Mouse (Mus musculus) kidney, postnatal 25 days (tissue): ENCODE measurements around the gene Smim17.

Source experiments
- DNase-seq, 2 experiments: peaks; one replicate each; pipeline ENCODE4 v3.0.0; 2021; ENCODE audit warnings: mixed read lengths in 2 of 2

The Smim17 gene

DNA sequence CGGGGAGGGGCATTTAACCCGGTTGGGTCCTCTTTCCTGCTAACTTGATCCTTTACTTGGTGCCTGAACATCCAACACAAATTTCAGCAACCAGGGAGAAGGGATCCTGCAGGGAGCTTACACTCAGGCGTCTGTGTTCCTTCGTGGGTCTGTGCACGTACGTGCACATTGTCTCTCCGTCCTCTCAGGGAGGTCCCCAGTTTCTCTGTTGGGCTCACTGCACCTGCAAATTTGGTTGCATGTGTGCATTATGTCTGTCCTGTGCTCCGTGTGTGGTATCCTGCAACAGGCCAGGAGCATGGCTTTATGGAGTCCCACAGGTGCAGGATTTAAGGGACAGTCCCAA is 16.9 kb downstream of the Smim17 start:
- no peak for DNase-seq

DNA sequence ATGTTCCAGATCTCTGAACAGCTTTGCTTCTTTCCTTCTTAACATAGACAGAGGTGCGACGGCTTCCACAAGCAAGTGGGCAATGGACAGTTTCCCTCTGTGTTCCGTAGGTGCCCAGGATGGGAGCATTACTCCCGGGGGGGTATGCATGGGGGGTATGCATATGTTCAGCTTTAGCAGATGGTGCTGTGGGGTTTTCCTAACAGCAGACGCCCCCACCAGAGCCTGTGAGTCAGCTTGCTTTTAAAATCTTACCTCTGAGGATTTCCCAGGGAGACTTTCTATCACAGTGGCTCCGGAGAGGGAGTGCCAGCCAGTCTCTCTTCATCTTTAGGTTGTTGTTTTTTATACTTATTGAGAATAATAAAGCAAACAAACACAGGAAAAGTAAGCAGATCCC is 21.4 kb downstream of the Smim17 start:
- DNase-seq: no peak

- DNase-seq: no peak
Measured at GRCm38 (mm10) chr7:6429381-6429780, 30.9 kb downstream of the Smim17 start.

GRCm38 (mm10) chr7:6430342-6430741 is 31.8 kb downstream of the Smim17 start:
- peak in 1 of 2 experiments; percentile 57 for DNase-seq

- no peak for DNase-seq
Measured at GRCm38 (mm10) chr7:6438388-6438787, 39.9 kb downstream of the Smim17 start, which contains the start of gene Olfr1344. Gene Olfr1344, plus strand, starts transcription at chr7:6438688.

DNA sequence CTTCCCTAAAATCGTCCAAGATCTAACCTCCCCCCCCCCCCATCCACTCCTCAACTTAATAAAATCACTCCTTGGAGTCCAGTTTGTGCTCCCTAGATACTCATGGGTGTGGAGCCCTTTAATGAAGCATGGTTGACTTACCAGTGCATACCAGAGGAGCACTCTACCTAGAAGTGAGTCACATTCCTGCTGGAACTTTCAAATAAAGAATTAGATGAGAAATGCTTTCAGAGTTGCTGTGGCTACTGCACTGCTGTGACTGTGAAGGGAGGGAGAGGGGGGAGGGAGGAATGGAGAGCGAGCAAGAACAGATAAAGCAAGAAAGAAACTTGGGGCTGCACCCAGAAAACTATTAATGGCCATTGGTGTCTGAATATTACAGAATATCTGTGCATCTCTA is 42.7 kb downstream of the Smim17 start:
- no peak for DNase-seq

DNA sequence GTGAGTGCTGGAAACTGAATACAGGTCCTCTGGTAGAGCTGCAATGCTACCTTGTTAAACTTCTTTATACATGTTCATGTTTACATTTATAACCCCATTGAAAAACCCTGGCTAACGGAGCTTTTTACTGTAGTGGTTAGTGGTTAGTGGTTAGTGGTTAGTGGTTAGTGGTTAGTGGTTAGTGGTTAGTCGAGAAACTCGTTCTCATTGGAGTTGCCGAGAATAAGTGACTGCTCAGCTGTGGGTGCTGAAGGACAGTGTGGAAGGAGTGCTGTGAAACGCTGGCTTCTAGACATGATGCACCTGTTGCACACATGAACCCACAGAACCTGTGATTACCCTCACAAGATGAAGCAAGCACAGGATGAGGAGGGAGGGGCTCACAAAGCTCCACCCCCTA is 49.3 kb downstream of the Smim17 start:
- no peak for DNase-seq

GRCm38 (mm10) chr7:6455868-6456267 is 57.4 kb downstream of the Smim17 start, which contains the start of gene Olfr1336:
Gene Olfr1336, plus strand, starts transcription at chr7:6456168.
- DNase-seq: no peak

- DNase-seq: no peak
Measured at GRCm38 (mm10) chr7:6456399-6456798, 57.9 kb downstream of the Smim17 start.

DNA sequence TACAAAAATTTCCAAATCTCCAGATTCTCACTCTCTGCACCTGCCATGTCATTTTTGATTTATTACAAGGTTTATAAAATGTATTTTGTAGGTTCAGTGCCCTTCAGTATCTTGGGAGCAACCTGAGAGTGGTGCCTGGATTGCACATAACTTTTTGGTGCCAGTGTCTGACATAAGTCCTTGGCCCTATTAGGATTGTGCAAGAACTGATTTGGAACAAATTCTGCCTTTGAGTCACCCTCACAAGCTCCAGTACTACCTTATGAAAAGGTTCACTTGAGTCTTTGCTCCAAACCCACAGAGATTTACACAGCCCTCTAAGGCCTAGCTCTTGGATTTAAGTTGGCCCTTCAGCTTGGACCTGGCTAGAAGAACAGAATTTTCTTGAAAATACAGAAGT is 68.4 kb downstream of the Smim17 start, which contains the start of gene Olfr1346:
Gene Olfr1346, plus strand, starts transcription at position 151 of the 400 bp plus-strand sequence.
- no peak for DNase-seq

- DNase-seq: peak; percentile 30 to 75
Measured at GRCm38 (mm10) chr7:6477633-6478032, 79.1 kb downstream of the Smim17 start.
